Mouse (Mus musculus) kidney, postnatal 25 days (tissue): ENCODE measurements around the gene Cfap100.

Experiments
- DNase-seq, 2 experiments: peaks; one replicate each; pipeline ENCODE4 v3.0.0; 2021; ENCODE audit warnings: mixed read lengths in 2 of 2

Cfap100 gene

GRCm38 (mm10) chr6:90428380-90428974 is at the start of gene Cfap100:
Gene Cfap100, minus strand, starts transcription at chr6:90428797.
- peak; percentile 83 to 88 for DNase-seq

- DNase-seq, result peak; percentile 80 to 91
Measured at GRCm38 (mm10) chr6:90476941-90477518, 48.4 kb upstream of the Cfap100 start.

- peak; percentile 51 to 79 for DNase-seq
Measured at GRCm38 (mm10) chr6:90475854-90476212, 47.2 kb upstream of the Cfap100 start.

GRCm38 (mm10) chr6:90475176-90475853 is 46.7 kb upstream of the Cfap100 start:
- peak; percentile 39 to 62 for DNase-seq

GRCm38 (mm10) chr6:90474361-90474750 is 45.8 kb upstream of the Cfap100 start:
- DNase-seq, result peak in 1 of 2 experiments; percentile 52

- peak in 1 of 2 experiments; percentile 42 for DNase-seq
Measured at GRCm38 (mm10) chr6:90473630-90474360, 45.2 kb upstream of the Cfap100 start.

GRCm38 (mm10) chr6:90472697-90473096 is 44.1 kb upstream of the Cfap100 start:
- no peak for DNase-seq

GRCm38 (mm10) chr6:90472079-90472478 is 43.5 kb upstream of the Cfap100 start:
- no peak for DNase-seq

GRCm38 (mm10) chr6:90470947-90471541 is 42.4 kb upstream of the Cfap100 start:
- DNase-seq, result peak; percentile 40 to 79

- no peak for DNase-seq
Measured at GRCm38 (mm10) chr6:90470255-90470654, 41.7 kb upstream of the Cfap100 start.

GRCm38 (mm10) chr6:90469041-90469440 is 40.4 kb upstream of the Cfap100 start:
- peak; percentile 38 to 67 for DNase-seq

GRCm38 (mm10) chr6:90468216-90468615 is 39.6 kb upstream of the Cfap100 start:
- DNase-seq, result no peak

- DNase-seq, result peak; percentile 27 to 78
Measured at GRCm38 (mm10) chr6:90466847-90467410, 38.3 kb upstream of the Cfap100 start.

- DNase-seq, result peak; percentile 43 to 76
Measured at GRCm38 (mm10) chr6:90466079-90466478, 37.5 kb upstream of the Cfap100 start.

- peak in 1 of 2 experiments; percentile 51 for DNase-seq
Measured at GRCm38 (mm10) chr6:90465028-90465640, 36.5 kb upstream of the Cfap100 start.

- DNase-seq, result peak in 1 of 2 experiments; percentile 42
Measured at GRCm38 (mm10) chr6:90463890-90464421, 35.4 kb upstream of the Cfap100 start.

GRCm38 (mm10) chr6:90463228-90463862 is 34.7 kb upstream of the Cfap100 start:
- peak; percentile 95 to 99 for DNase-seq

- DNase-seq, result peak in 1 of 2 experiments; percentile 70
Measured at GRCm38 (mm10) chr6:90462841-90463227, 34.2 kb upstream of the Cfap100 start.

- DNase-seq, result peak; percentile 84 to 95
Measured at GRCm38 (mm10) chr6:90462181-90462706, 33.6 kb upstream of the Cfap100 start, which contains the start of gene Klf15. Gene Klf15, plus strand, starts transcription at chr6:90462576.

GRCm38 (mm10) chr6:90461771-90462170 is 33.2 kb upstream of the Cfap100 start:
- DNase-seq, result peak; percentile 36 to 68

- DNase-seq, result peak; percentile 29 to 72
Measured at GRCm38 (mm10) chr6:90461181-90461580, 32.6 kb upstream of the Cfap100 start.
